ENCODE assay signal across 11 mouse cellular contexts in the genomic region with DNA sequence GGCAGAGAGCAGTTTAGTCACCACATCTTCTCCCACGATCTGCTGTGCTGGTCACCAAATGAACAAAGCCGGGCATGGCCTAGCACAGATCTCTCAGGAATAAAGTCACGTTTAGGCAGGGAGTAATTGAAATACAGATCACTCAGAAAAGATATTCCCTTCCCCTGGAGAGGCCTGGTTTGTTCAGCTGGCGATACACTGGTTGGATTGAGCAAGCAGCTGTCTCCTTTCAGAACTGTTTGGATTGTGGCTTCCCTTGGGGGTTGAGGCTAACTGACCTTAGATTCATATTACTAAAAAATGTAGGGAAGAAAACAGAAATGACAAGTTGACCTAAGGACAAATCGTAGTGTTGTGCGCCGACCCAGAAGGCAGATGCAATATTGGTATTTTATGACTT. TPM values are rescaled to one million over a fixed set of nuclear protein-coding genes. Genes with fewer than 3 reads are reported as not detected.
DNase-seq lines count a peak whose midpoint lies in the region; ATAC-seq and TF ChIP-seq lines count a peak whose summit lies in the region.
"Had no signal": no experiment of that assay in that cellular context is flagged by ENCODE, and none has a peak within 500 bp of the region (broad histone marks: within the 10 kb centered on the region; RNA-seq: fewer than 3 reads in every experiment).

No protein-coding gene starts in this region.

- H3K4me1 ChIP-seq in hindbrain, embryonic 10.5 days (replicated peaks) = 0 out of 2 replicates have a peak, but pooled peaks cover 4% of the 10 kb centered on the region
- H3K4me1 ChIP-seq in hindbrain, embryonic 11.5 days (replicated peaks; ENCODE audit: control insufficient read depth, insufficient read depth, low read length) = no peaks in the 10 kb centered on the region
- no peaks in the 10 kb centered on the region; the same call in 1 of the 2 replicates for H3K4me1 ChIP-seq in kidney, embryonic 16.5 days (ENCODE audit: insufficient read depth, low read length)
- H3K4me1 ChIP-seq: liver, embryonic 15.5 days had no signal

- no peak overlapping the region for H3K9ac ChIP-seq in hindbrain, embryonic 11.5 days (ENCODE audit: low read depth, low read length)
- H3K9ac ChIP-seq in kidney, embryonic 16.5 days (replicated peaks; ENCODE audit: low read length) = no peak overlapping the region
- H3K9ac ChIP-seq: liver, embryonic 15.5 days had no signal

- 75% methylated on average over 7 of the region's 7 CpGs for WGBS in hindbrain, embryonic 10.5 days
- WGBS in hindbrain, embryonic 11.5 days = 69% methylated on average over 7 of the region's 7 CpGs
- WGBS in kidney, embryonic 16.5 days = 41% methylated on average over 7 of the region's 7 CpGs

- no peak overlapping the region for H3K4me2 ChIP-seq in hindbrain, embryonic 11.5 days (replicated peaks; ENCODE audit: low read depth, low read length)
- no peak overlapping the region for H3K4me2 ChIP-seq in kidney, embryonic 16.5 days (replicated peaks; ENCODE audit: low read depth, low read length)
- H3K4me2 ChIP-seq in myocyte (ENCODE audit: low read depth) = peak overlapping the region; percentile 24
- H3K4me2 ChIP-seq: liver, embryonic 15.5 days had no signal

- no peak overlapping the region for H3ac ChIP-seq in myocyte (ENCODE audit: control insufficient read depth, insufficient read length)

- no peaks in the 10 kb centered on the region for H3K36me3 ChIP-seq in hindbrain, embryonic 10.5 days
- H3K36me3 ChIP-seq in hindbrain, embryonic 11.5 days (ENCODE audit: control insufficient read depth, insufficient read depth, low read length) = no peaks in the 10 kb centered on the region
- no peaks in the 10 kb centered on the region for H3K36me3 ChIP-seq in kidney, embryonic 16.5 days (ENCODE audit: insufficient read depth, low read length)
- H3K36me3 ChIP-seq in myocyte (ENCODE audit: control insufficient read depth, insufficient read depth) = no peaks in the 10 kb centered on the region
- H3K36me3 ChIP-seq: liver, embryonic 15.5 days had no signal

- DNase-seq in hindbrain, embryonic 10.5 days (ENCODE audit: low spot score) = peak; percentile 14
- no peak for DNase-seq in hindbrain, embryonic 11.5 days (ENCODE audit: low spot score)
- DNase-seq in embryo, embryonic 11.5 days (ENCODE audit: low read depth, low spot score) = peak; percentile 5
- DNase-seq in left cerebral cortex, postnatal 10 days (ENCODE audit: extremely low spot score in 1 of 2, low spot score in 2 of 2) = no peak
- DNase-seq: cerebellum, postnatal 36 days; right cerebral cortex, adult 18-20 months; thymus, adult 18-20 months had no signal

- TF ChIP-seq POLR2A in myocyte (IDR thresholded peaks at IDR 0.05; ENCODE audit: insufficient read length, low read depth) = no peak

- no peak overlapping the region for H3K27ac ChIP-seq in hindbrain, embryonic 10.5 days
- no peak overlapping the region for H3K27ac ChIP-seq in hindbrain, embryonic 11.5 days (ENCODE audit: low read depth, low read length)
- no peak overlapping the region for H3K27ac ChIP-seq in kidney, embryonic 16.5 days (ENCODE audit: low read length)
- H3K27ac ChIP-seq: liver, embryonic 15.5 days had no signal

- intact Hi-C loops in left cerebral cortex, postnatal 10 days (cut with DNase I) = no loop called here

- no peaks in the 10 kb centered on the region for H3K27me3 ChIP-seq in hindbrain, embryonic 10.5 days (ENCODE audit: insufficient read depth, poor library complexity, severe bottlenecking)
- no peaks in the 10 kb centered on the region for H3K27me3 ChIP-seq in hindbrain, embryonic 11.5 days (ENCODE audit: control insufficient read depth, insufficient read depth, low read length)
- H3K27me3 ChIP-seq in kidney, embryonic 16.5 days (ENCODE audit: insufficient read depth, low read length) = no peaks in the 10 kb centered on the region
- H3K27me3 ChIP-seq in myocyte (ENCODE audit: control insufficient read depth, insufficient read depth, insufficient read length) = no peaks in the 10 kb centered on the region
- H3K27me3 ChIP-seq: liver, embryonic 15.5 days had no signal

- H3K4me3 ChIP-seq in hindbrain, embryonic 10.5 days = no peak overlapping the region
- H3K4me3 ChIP-seq in hindbrain, embryonic 11.5 days (ENCODE audit: low read depth, low read length) = no peak overlapping the region
- no peak overlapping the region for H3K4me3 ChIP-seq in kidney, embryonic 16.5 days (ENCODE audit: low read length)
- H3K4me3 ChIP-seq in myocyte = no peak overlapping the region
- H3K4me3 ChIP-seq: liver, embryonic 15.5 days had no signal

- H3K79me2 ChIP-seq in myocyte (ENCODE audit: control insufficient read depth, insufficient read depth) = no peaks in the 10 kb centered on the region

- ATAC-seq in hindbrain, embryonic 11.5 days (ENCODE audit: low FRiP score) = no peak
- peak; percentile 59 for ATAC-seq in kidney, embryonic 16.5 days (ENCODE audit: low FRiP score, low TSS enrichment)
- ATAC-seq in megakaryocyte-erythroid progenitor cell, adult 5-6 weeks (replicated peaks; ENCODE audit: low FRiP score, low TSS enrichment, poor library complexity, severe bottlenecking) = no peak

- no peaks in the 10 kb centered on the region for H3K9me3 ChIP-seq in hindbrain, embryonic 10.5 days
- no peaks in the 10 kb centered on the region for H3K9me3 ChIP-seq in hindbrain, embryonic 11.5 days (ENCODE audit: control insufficient read depth, low read length)
- H3K9me3 ChIP-seq in kidney, embryonic 16.5 days (ENCODE audit: low read length) = no peaks in the 10 kb centered on the region
- H3K9me3 ChIP-seq: liver, embryonic 15.5 days had no signal

TF ChIP-seq in myocyte, 11 proteins besides CTCF, POLR2A, EP300 and RAD21:
- peak; percentile 69; the same call in 1 of the 2 replicates for TF ChIP-seq CEBPB (IDR thresholded peaks at IDR 0.05; ENCODE audit: insufficient read depth, poor library complexity, severe bottlenecking)
- TF ChIP-seq MYOG (IDR thresholded peaks at IDR 0.05; ENCODE audit: control insufficient read depth in 1 of 3, insufficient read depth in 1 of 3, insufficient read length in 2 of 3, low read depth in 2 of 3) = peak in 1 of 3 experiments; percentile 21
- TF ChIP-seq TCF3 (IDR thresholded peaks at IDR 0.05; ENCODE audit: insufficient read length, low read depth) = no peak
- peak in 2 of 3 experiments; percentile 58 to 64 for TF ChIP-seq MYOD1 (IDR thresholded peaks at IDR 0.05; ENCODE audit: control insufficient read depth in 1 of 3, insufficient read length in 2 of 3, low read depth in 2 of 3)

RNA-seq across cellular contexts. Expression of gene Jade1, which starts 56.7 kb away (rescaled TPM):
- 12.2 and 19.1 TPM in 2 replicates for polyA plus RNA-seq in hindbrain, embryonic 10.5 days (2016; fragmentation: Nextera tagmentation; extraction: Ambion mirVana)
- polyA plus RNA-seq in hindbrain, embryonic 11.5 days (2014; fragmentation: Nextera tagmentation; extraction: Ambion mirVana) = 12.1 and 13.0 TPM in 2 replicates
- polyA plus RNA-seq in kidney, embryonic 16.5 days (2015; fragmentation: Nextera tagmentation; extraction: Ambion mirVana) = 21.2 TPM in 2 replicates
- 8.8 TPM for polyA plus RNA-seq in myocyte (2012; fragmentation: generic; extraction: Trizol)
- 10 to 100 TPM; 23.0 to 25.3 TPM for total RNA-seq in left cerebral cortex, postnatal 10 days (2021)
- total RNA-seq in megakaryocyte-erythroid progenitor cell, adult 5-6 weeks (2014; fragmentation: Nextera tagmentation) = 29.8 and 38.0 TPM in 2 replicates
- 36.1 and 36.3 TPM in 2 replicates for total RNA-seq in megakaryocyte-erythroid progenitor cell, adult 5-6 weeks (2017)

Comparison
In these comparisons a context has a peak if more than half of its experiments do, and no peak if none do; other contexts are left out.
1. DNase-seq: peak in hindbrain, embryonic 10.5 days (single experiment) and embryo, embryonic 11.5 days (single experiment); none in hindbrain, embryonic 11.5 days (single experiment) and left cerebral cortex, postnatal 10 days (0 of 2).